Mouse (Mus musculus): ENCODE data around the gene Ddx11.
A peak's percentile ranks its signal among the peaks of the same experiment; 100 is the strongest.
"Not testable (repeated sequence)": the region's sequence is repeated elsewhere in the genome, so short reads cannot be mapped to it uniquely, and the experiment has no call there.

Ddx11 gene

DNA sequence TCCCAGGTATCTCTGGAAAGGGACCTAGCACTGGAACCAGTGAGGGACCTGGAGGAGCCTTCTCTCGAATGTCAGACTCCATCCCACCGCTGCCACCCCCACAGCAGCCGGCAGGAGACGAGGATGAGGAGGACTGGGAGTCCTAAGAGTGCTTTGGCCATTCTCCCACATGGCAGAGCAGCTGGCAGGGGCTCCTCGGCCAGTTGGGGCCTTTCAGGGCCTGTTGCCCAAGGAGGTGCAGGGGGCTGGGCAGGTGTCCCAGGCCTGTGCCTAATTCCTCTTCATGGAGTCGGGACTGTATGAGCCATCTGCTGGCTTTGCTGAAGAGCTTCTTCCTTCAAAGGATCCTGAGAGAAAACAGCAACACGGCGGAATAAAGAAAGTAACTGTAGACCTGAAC, 4.3 kb upstream of the Ddx11 start:
- no peak for DNase-seq

GRCm38 (mm10) chr17:66120701-66121100, 2.6 kb upstream of the Ddx11 start:
- DNase-seq: no peak

GRCm38 (mm10) chr17:66123816-66124610, 693 bp downstream of the Ddx11 start:
- no peak for DNase-seq

DNA sequence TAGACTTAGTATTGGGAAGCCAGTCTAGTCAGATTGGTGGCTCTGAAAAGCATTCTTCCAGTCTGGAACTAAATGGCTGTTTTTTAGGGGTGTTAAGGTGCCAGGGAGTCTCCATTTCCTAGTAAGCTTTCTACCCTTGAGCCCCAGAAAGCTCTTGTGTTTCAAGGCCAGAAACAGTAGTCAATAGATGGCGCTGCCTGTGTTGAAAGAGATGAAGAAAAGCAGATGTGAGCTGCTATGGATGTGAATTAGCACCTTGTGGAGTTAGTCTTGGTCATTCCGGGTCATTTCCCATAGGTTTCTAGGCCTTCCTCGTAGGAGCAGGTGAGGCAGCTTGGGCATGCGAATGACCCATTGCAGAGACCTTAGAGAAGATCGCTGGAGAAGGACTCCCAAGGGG, 1.9 kb downstream of the Ddx11 start:
- no peak for DNase-seq

DNA sequence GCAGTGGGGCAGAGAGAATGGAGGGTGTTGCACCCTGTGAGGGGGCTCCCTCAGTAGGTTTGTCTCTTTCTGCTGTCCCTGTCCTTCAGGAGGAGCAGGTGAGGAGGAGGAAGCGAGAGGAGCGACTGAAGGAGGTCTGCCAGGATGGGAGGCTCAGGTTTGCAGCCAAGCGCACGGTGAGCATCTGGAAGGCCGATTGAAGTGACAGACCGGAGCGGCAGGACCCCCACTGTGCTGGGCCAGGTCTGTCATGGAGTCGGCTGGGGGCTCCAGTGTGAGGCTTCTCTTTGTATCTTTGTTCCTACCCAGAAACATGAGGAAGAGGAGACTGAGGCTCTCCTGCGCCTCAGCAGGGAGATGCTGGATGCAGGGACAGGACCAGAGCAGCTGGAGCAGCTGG, 7.1 kb downstream of the Ddx11 start:
- no peak for DNase-seq

GRCm38 (mm10) chr17:66131212-66131611, 7.9 kb downstream of the Ddx11 start:
- DNase-seq: peak; percentile 26

DNA sequence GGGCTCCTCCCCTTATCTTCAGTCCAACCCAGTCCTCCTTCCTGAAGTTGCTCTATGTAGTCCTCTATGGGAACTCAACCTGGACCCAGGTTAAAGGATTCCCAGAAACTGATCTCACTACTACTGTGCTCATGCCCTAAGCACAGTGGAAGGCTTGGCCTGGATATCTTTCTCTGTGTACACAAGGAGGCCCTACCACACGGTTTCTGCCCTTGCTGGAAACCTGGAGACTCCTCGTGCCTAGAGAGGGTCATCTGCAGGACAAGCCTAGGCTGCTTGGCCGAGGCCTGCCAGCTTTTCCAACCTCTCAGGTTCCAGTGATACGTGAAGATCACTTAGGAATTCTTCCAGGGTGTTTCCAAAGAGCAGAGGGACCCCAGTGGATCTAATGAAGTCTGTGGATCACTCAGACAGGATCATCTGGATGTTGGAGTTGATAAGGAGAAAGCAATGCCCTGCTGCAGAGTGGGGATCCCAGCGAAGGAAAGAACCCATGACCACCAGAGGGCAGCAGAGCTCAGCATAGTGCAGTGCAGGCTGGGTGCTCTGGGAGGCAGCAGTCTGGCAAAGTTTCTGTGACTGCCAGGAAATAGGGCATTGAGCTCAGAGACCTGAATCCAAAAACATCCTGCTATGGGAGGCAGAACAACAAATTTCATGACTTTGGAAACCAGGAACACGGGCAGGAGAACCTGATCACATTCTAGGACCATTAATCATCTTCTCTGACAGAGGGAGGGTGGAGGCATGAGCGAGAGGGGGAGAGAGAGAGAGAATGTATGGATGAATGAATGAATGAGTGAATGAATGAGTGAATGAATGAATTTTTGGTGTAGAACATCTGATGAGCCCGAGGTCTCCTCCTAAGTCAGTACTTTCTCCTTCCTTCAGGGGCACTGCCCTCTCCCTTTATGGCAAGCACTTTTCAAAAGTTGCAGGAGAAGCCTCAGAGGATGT, 29.7 kb downstream of the Ddx11 start:
- DNase-seq: not testable (repeated sequence)

- DNase-seq: not testable (repeated sequence)
Observed at GRCm38 (mm10) chr17:66153735-66154423, 30.6 kb downstream of the Ddx11 start.

DNA sequence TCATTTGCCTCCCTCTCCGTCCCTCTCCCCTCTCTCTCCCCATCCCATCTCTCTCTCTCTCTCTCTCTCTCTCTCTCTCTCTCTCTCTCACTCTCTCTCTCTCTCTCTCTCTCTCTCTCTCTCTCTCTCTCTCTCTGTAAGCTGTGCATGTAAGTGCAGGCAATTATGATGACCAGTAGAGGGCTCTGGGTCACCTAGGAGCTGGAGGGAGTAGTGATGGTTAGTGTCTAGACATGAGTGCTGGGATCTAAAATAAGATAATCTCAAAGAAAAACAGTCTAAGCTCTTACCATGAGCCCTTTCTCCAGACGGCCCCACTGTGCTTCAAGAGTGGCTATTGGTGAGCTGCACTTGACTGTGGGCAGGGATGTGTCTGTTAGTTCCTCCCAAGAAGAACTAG, 31.6 kb downstream of the Ddx11 start:
- no peak for DNase-seq

DNA sequence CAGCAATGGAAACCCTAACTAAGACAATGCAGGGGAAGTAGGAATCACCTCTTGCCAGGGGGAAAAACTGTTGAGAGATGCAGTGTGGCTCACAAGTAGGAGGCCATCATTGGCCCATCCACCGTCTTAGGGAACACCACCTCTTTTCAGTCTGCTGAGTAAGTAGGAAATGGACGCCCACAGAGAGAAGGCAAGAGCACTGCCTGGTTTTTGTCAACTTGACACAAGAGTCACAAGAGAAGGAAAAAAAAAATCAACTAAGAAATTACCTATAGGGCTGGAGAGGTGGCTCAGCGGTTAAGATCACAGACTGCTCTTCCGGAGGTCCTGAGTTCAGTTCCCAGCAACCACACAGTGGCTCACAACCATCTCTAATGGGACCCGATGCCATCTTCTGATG, 35.0 kb downstream of the Ddx11 start:
- DNase-seq: no peak

DNA sequence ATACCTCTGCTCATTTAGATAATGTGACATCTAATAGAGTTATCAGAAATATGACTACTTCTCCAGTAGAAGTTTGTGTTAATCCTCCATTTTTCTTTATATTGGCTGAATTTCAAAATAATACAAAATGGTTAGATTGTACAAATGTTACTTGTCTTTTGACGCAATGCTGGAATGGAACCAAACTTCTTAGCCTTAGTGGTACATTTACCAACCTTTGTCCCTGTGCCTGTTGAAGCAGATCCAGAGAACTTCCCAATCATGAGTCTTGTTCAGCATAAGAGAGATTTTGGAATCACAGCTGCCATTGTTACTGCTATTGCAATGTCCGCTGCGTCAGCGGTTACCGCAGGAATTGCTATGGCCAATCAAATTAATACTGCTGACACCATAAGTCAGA, 43.8 kb downstream of the Ddx11 start:
- DNase-seq: not testable (repeated sequence)

DNA sequence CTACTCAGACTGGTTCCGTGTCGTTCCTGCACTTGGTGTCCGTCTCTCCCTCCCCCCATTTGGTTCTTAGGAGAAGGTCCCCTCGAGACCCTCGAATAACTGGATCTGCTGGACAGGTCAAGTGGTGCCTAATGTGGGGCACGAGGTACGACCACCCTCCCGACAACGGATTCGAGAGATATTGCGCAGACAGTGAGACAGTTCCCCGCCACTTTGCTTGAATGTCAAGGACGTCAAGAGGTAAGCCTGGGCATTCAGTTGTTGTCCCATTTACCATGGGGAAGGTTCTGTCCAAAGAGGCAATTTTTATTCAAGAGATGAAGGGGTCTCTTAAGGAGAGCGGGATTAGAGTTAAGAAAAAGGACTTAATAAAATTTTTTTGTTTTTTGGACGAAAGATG, 47.7 kb downstream of the Ddx11 start:
- DNase-seq: not testable (repeated sequence)

DNA sequence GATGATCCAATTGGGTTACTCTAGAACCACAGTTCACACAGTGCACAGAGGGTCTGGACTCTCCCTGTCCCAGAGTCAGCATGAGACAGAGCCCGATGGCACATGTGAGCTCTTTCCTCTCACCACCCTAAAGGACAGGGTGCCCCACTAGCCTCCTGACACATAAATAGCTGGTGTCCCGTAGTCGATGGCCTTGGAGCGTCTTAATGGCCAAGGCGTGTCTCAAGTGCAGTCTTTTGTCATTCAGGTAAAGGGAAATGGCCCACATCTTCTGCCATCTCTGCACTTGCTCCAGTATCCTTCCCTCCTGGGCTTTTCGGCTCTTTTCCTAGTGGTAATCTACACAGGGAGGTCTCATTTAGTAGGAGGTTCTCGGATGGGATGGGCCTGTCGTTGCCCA, 67.3 kb downstream of the Ddx11 start:
- DNase-seq: no peak

DNA sequence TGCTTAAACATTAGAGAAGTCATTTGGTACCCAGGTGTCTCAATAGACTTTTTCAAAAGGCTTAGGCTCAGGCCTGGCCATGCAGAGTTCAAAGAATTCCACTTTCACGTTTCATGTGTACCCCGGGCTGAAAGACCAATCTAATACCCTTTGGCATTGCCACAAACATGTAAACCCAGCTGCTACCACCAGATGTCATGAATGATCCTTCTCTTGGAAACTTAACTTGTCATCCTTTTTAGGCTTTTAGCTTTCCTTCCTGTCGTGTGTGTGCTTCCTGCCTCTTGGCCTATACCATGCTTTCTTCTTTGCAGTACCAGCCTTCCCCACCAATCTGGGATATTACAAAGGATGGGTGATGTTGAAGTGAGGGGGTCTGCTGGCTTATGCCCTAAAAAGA, 73.7 kb downstream of the Ddx11 start:
- peak; percentile 52 for DNase-seq
